Mouse (Mus musculus) ES-E14 (cell line): ENCODE data around the gene Lpar2. TPM values are rescaled to one million over a fixed set of nuclear protein-coding genes. Genes with fewer than 3 reads are reported as not detected.

Experiments
- DNase-seq: peaks from one replicate; pipeline ENCODE4 v3.0.0-alpha.2; 2013; ENCODE audit warnings: low read depth, low spot score
- H3K27ac ChIP-seq: 2 replicates; pipeline ENCODE4 v1.5.1; 2012; ENCODE audit warnings: low read depth, mild to moderate bottlenecking, low read length, moderate library complexity, mixed read lengths; ENCODE audit not compliant: poor library complexity, insufficient read depth, severe bottlenecking
- H3K36me3 ChIP-seq: 2 replicates; pipeline ENCODE4 v1.6.1; 2012; ENCODE audit warnings: mild to moderate bottlenecking, low read length, moderate library complexity, mixed read lengths; ENCODE audit not compliant: control insufficient read depth, poor library complexity, insufficient read depth, severe bottlenecking
- H3K4me1 ChIP-seq, 2 experiments: fragments of 150-350 bp in 1 of 2; sonication (generic) in 1 of 2; 2 replicates each; pipeline ENCODE4 v1.6.1; 2012; ENCODE audit warnings: low read length in 2 of 2, mild to moderate bottlenecking in 1 of 2, mixed read lengths in 1 of 2; ENCODE audit not compliant: control insufficient read depth in 2 of 2, insufficient read depth in 2 of 2, poor library complexity in 1 of 2
- H3K4me3 ChIP-seq, 2 experiments: fragments of 150-350 bp in 1 of 2; sonication (generic) in 1 of 2; 2 replicates each; pipeline ENCODE4 v1.5.1; 2012; ENCODE audit warnings: low read length in 2 of 2, low read depth in 1 of 2, mild to moderate bottlenecking in 1 of 2, mixed read lengths in 1 of 2; ENCODE audit not compliant: insufficient read depth in 1 of 2, poor library complexity in 1 of 2, severe bottlenecking in 1 of 2
- H3K9ac ChIP-seq: 2 replicates; pipeline ENCODE4 v1.6.1; 2012; ENCODE audit warnings: low read depth, mild to moderate bottlenecking, low read length, mixed read lengths; ENCODE audit not compliant: poor library complexity, insufficient read depth, severe bottlenecking
- H3K9me3 ChIP-seq: fragments of 150-350 bp; sonication (generic); 2 replicates; pipeline ENCODE4 v1.6.1; 2012; ENCODE audit warnings: low read depth, mild to moderate bottlenecking, low read length; ENCODE audit not compliant: control insufficient read depth, insufficient read depth
- CHD2 ChIP-seq: IDR thresholded peaks from 2 replicates; pipeline ENCODE4 v1.6.1; 2014; ENCODE audit warnings: mild to moderate bottlenecking, low read depth, low read length, inconsistent platforms
- HCFC1 ChIP-seq: IDR thresholded peaks from 2 replicates; pipeline ENCODE4 v1.6.1; 2012; ENCODE audit warnings: low read length, inconsistent platforms, borderline replicate concordance; ENCODE audit not compliant: insufficient read depth
- MAFK ChIP-seq: IDR thresholded peaks from 2 replicates; pipeline ENCODE4 v1.6.1; 2014; ENCODE audit warnings: mild to moderate bottlenecking, low read depth, low read length, inconsistent platforms; ENCODE audit not compliant: insufficient read depth
- ZC3H11A ChIP-seq: IDR thresholded peaks from 2 replicates; pipeline ENCODE4 v1.6.1; 2012; ENCODE audit warnings: low read depth, mild to moderate bottlenecking, inconsistent platforms, low read length, borderline replicate concordance
- ZNF384 ChIP-seq: IDR thresholded peaks from 2 replicates; pipeline ENCODE4 v1.6.1; 2012; ENCODE audit warnings: low read depth, low read length, inconsistent platforms
- in situ Hi-C, 2 experiments: fragments of 600-800 bp; cut with MboI; formaldehyde crosslinking; loops; one replicate each; pipeline ENCODE4 v1.15.1; 2025; ENCODE audit warnings: low sequenced_read_pairs in 2 of 2, inconsistent platforms in 1 of 2; ENCODE audit not compliant: unreplicated experiment in 2 of 2
- total RNA-seq: library from RNA; depleted of rRNA; stranded (reverse); fragments of 300-350 nt; gene quantifications from 2 replicates; pipeline ENCODE4 v1.2.3, GENCODE M21; 2012

The Lpar2 gene
- total RNA-seq, 1 experiment = 5.6 TPM

DNA sequence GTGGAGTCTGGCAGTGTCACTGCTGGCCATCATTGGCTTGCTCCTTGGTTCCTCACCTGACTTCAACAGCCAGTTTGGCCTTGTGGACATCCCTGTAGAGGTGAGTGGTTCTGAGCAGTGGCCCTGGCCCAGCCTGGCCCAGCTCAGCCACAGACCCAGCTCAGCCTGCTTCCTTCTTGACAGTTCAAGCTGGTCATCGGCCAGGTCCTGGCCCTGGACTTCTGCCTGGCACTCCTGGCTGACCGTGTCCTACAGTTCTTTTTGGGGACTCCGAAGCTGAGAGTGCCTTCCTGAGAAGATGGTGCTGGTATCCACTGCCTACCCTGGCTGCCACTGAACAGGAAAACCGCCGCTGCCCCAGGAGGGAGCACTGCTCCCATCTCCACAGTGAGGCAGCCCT lies 15.0 kb upstream of the Lpar2 start:
- H3K9me3 ChIP-seq = no peaks in the 10 kb centered on the region
- H3K9ac ChIP-seq = no peak overlapping the region
- H3K4me1 ChIP-seq = peaks cover 0 to 3% of the 10 kb centered on the region in 2 experiments; a peak in 2 of 4 replicates
- no peak overlapping the region for H3K4me3 ChIP-seq
- in situ Hi-C loops = no loop called here
- DNase-seq = no peak
- TF ChIP-seq ZC3H11A (no peak), MAFK (no peak), CHD2 (no peak), ZNF384 (no peak), HCFC1 (no peak)
- peaks cover 50% of the 10 kb centered on the region for H3K36me3 ChIP-seq
- H3K27ac ChIP-seq = no peak overlapping the region

DNA sequence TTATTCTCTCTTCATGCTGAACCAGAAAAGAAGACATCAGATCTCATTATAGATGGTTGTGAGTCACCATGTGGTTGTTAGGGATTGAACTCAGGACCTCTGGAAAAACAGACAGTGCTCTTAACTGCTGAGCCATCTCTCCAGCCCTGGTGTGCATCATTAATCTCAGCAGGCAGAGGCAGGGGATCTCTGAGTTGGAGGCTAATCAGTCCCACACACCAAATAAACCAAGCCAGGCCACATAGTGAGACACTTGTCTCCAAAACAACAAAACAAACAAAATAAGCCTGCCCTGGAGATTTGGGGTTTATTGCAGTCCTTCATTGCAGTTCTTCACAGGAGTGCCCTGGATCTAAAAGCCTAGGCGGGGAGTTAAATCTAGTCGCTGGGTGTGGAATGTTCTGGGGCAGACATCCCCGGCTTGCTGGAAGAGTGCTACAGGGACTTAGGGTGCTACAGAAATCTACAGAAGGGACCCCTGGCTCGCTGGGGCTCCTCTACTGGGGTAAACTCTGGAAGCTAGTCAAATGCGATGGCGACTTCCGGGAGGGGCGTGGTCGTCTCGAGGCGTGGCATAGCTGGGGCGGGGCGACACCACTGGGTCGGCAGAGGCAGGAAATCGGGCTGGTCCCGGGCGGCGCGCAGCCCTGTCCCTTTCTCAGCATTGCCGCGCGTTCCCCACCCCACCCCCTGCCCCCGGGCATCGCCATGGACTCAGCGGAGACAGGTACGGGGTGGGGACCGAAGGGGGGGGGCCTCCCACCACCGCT lies 13.9 kb upstream of the Lpar2 start, which contains the start of gene Gmip:
Gene Gmip, plus strand, starts transcription at position 586 of the 770 bp plus-strand sequence.
- Histone ChIP-seq H3K4me3 (peak within 1 kb of the TSS; percentile 67), H3K9ac (peak within 1 kb of the TSS; percentile 71), H3K9me3 (no peaks in the 10 kb centered on the region), H3K27ac (no peak within 1 kb of the TSS), H3K36me3 (peaks cover 40% of the 10 kb centered on the region), H3K4me1 (peaks cover 0 to 3% of the 10 kb centered on the region in 2 experiments; a peak in 2 of 4 replicates)
- in situ Hi-C loops = no loop called here
- TF ChIP-seq HCFC1 (no peak), ZC3H11A (no peak; the same call in 1 of the 2 replicates), ZNF384 (no peak), MAFK (no peak), CHD2 (no peak)
- no peak for DNase-seq

DNA sequence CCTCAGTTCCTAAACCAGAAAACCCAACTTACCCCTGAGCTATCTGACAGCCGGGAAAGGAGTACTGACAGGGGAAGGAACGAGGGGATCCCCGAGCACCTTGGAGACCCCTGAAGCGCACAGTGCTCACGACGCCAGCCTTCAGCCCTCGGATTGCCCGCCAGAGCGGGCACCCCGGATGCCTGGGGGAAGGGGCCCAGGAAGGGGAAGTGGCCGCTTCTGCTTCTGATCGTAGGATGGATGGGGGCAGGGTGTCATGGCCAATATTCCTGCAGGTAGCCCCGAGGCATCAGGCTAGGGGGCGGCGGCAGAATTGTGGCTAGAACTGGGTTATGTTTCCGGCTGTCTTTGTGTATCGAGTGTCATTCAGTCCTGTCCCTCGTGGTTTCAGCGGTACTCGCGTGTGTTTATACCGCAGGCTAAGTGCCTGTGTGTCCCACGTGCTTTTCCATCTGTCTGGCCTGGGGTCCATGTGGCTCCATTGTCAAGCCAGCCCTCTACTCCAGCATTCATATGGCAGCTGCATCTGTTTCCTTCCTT lies 13.3 kb upstream of the Lpar2 start:
- peaks cover 34% of the 10 kb centered on the region for H3K36me3 ChIP-seq
- H3K9ac ChIP-seq = peak overlapping the region; percentile 71
- H3K9me3 ChIP-seq = no peaks in the 10 kb centered on the region
- TF ChIP-seq ZC3H11A (no peak), HCFC1 (no peak), CHD2 (no peak), MAFK (no peak), ZNF384 (no peak)
- DNase-seq = no peak
- in situ Hi-C loops = no loop called here
- H3K4me3 ChIP-seq = peak overlapping the region; percentile 67
- H3K27ac ChIP-seq = no peak overlapping the region
- peaks cover 4 to 5% of the 10 kb centered on the region in 2 experiments; a peak in 2 of 4 replicates for H3K4me1 ChIP-seq

DNA sequence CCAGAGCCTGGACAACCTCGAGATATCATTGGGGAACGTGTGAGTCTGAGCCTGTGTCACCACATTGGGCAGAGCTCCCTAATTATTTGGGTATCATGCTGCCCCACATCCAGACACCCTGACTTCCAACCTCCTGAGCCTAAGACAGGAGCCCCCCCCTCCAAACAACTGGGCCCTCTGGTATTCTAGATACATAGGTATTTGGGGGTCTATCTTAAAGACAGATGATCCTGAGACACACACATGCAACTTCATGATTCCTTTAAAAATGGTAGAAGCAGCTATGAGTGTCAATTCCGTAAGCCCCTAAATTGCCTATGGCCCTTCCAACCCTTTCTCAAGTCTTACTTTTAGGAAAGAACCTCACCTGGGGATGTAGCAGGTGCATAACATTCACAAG lies 12.4 kb upstream of the Lpar2 start:
- Histone ChIP-seq H3K9me3 (no peaks in the 10 kb centered on the region), H3K4me3 (no peak overlapping the region), H3K36me3 (peaks cover 30% of the 10 kb centered on the region), H3K4me1 (peaks cover 5% of the 10 kb centered on the region in 2 experiments; a peak in 2 of 4 replicates), H3K9ac (no peak overlapping the region), H3K27ac (no peak overlapping the region)
- TF ChIP-seq ZC3H11A = no peak
- no peak for TF ChIP-seq MAFK
- no peak for TF ChIP-seq CHD2
- no peak for TF ChIP-seq ZNF384
- no peak for TF ChIP-seq HCFC1
- in situ Hi-C loops = no loop called here
- no peak for DNase-seq
